11 mouse cellular contexts compared by ENCODE assay signal in the genomic region with DNA sequence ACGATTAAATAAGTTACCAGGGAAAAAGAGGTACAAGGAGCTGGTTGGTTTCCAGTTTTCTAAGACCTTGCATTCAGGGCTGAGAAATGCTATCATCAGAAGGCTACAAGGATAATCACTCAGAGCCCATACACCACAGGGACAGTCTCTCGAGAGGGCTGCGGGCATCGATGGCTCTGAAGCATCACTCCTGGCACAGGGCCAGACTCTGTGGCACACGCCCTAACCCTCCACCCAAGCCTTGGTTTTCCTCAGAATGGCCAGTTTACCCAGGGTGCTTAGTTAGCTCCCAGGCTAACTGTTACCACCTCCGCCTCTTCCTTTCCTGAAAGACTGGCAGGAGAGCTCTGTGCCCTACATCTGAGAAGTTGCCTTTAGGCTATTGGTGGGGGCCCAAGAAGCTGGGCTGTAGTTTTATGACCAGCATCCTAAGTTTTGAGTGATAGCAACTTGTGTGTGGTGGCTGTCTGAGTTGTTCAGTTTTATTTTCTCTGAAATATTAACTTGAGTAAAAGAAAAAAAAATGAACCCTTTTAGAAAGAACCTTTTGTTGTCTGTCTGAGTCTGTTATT. TPM values are rescaled to one million over a fixed set of nuclear protein-coding genes. Genes with fewer than 3 reads are reported as not detected.
DNase-seq lines count a peak whose midpoint lies in the region; ATAC-seq and TF ChIP-seq lines count a peak whose summit lies in the region.
"Had no signal": no experiment of that assay in that cellular context is flagged by ENCODE, and none has a peak within 500 bp of the region (broad histone marks: within the 10 kb centered on the region; RNA-seq: fewer than 3 reads in every experiment).

No protein-coding gene starts in this region.

- no peaks in the 10 kb centered on the region for H3K36me3 ChIP-seq in intestine, embryonic 16.5 days (ENCODE audit: control insufficient read depth, insufficient read depth, low read length)
- H3K36me3 ChIP-seq in myocyte (ENCODE audit: control insufficient read depth, insufficient read depth): no peaks in the 10 kb centered on the region
- H3K36me3 ChIP-seq: G1E had no signal

- no peaks in the 10 kb centered on the region for H3K27me3 ChIP-seq in intestine, embryonic 16.5 days (replicated peaks; ENCODE audit: control insufficient read depth, insufficient read depth, low read length)
- no peaks in the 10 kb centered on the region for H3K27me3 ChIP-seq in myocyte (ENCODE audit: control insufficient read depth, insufficient read depth, insufficient read length)

- no peak overlapping the region for H3K4me2 ChIP-seq in intestine, embryonic 16.5 days (ENCODE audit: low read depth, low read length)
- H3K4me2 ChIP-seq in myocyte (ENCODE audit: low read depth): peak overlapping the region; percentile 4

- peaks cover 29% of the 10 kb centered on the region for H3K4me1 ChIP-seq in intestine, embryonic 16.5 days (ENCODE audit: control insufficient read depth, insufficient read depth, low read length)

- 48% methylated on average over 6 of the region's 6 CpGs for whole genome bisulfite sequencing in intestine, embryonic 16.5 days

- intact Hi-C loops in left cerebral cortex, postnatal 4 days (cut with DNase I): no loop called here
- intact Hi-C loops in left cerebral cortex, postnatal 14 days (cut with DNase I): no loop called here
- intact Hi-C loops in left cerebral cortex, postnatal 25 days (cut with DNase I): no loop called here

- no peak for TF ChIP-seq POLR2A in myocyte (IDR thresholded peaks at IDR 0.05; ENCODE audit: insufficient read length, low read depth)

- no peak overlapping the region for H3K4me3 ChIP-seq in intestine, embryonic 16.5 days (ENCODE audit: low read length)
- H3K4me3 ChIP-seq in myocyte: no peak overlapping the region

- ATAC-seq in intestine, embryonic 16.5 days: peak; percentile 61

- H3K9ac ChIP-seq in intestine, embryonic 16.5 days (ENCODE audit: low read depth, low read length): no peak overlapping the region

- no peaks in the 10 kb centered on the region for H3K9me3 ChIP-seq in intestine, embryonic 16.5 days (ENCODE audit: control insufficient read depth, low read length)

- H3K79me2 ChIP-seq in myocyte (ENCODE audit: control insufficient read depth, insufficient read depth): peaks cover 78% of the 10 kb centered on the region

- H3K27ac ChIP-seq in intestine, embryonic 16.5 days (ENCODE audit: low read length): peak overlapping the region; percentile 50

- DNase-seq in left cerebral cortex, postnatal 4 days: peak; percentile 29
- DNase-seq in left cerebral cortex, postnatal 14 days (ENCODE audit: low spot score in 2 of 2): no peak
- DNase-seq in adrenal gland, adult 8-10 months: peak; percentile 39
- DNase-seq in T-cell, adult 2 months (ENCODE audit: low spot score): no peak
- no peak for DNase-seq in left cerebral cortex, postnatal 25 days (ENCODE audit: low spot score in 2 of 2)
- DNase-seq in layer of hippocampus, postnatal 10 days (ENCODE audit: low spot score in 2 of 2): no peak
- DNase-seq: cerebellum, adult 9-11 months; midbrain, embryonic 14.5 days had no signal

- H3ac ChIP-seq in myocyte (ENCODE audit: control insufficient read depth, insufficient read length): no peak overlapping the region

TF ChIP-seq in myocyte, 11 proteins besides CTCF, POLR2A, EP300 and RAD21:
- TF ChIP-seq SRF (IDR thresholded peaks at IDR 0.05; ENCODE audit: control insufficient read depth, insufficient read length, low read depth): no peak
- TF ChIP-seq TCF12 (IDR thresholded peaks at IDR 0.05; ENCODE audit: insufficient read depth, poor library complexity, severe bottlenecking): no peak
- TF ChIP-seq E2F4 (IDR thresholded peaks at IDR 0.05; ENCODE audit: insufficient read depth): no peak
- TF ChIP-seq POLR2AphosphoS2 (IDR thresholded peaks at IDR 0.05; ENCODE audit: insufficient read length, low read depth): no peak
- no peak for TF ChIP-seq MAX (IDR thresholded peaks at IDR 0.05; ENCODE audit: low read depth)
- TF ChIP-seq MYOG (IDR thresholded peaks at IDR 0.05; ENCODE audit: control insufficient read depth in 1 of 3, insufficient read depth in 1 of 3, insufficient read length in 2 of 3, low read depth in 2 of 3): no peak
- TF ChIP-seq CEBPB (IDR thresholded peaks at IDR 0.05; ENCODE audit: insufficient read depth, poor library complexity, severe bottlenecking): no peak
- no peak for TF ChIP-seq REST (IDR thresholded peaks at IDR 0.05; ENCODE audit: insufficient read depth, insufficient read length)

RNA-seq across cellular contexts. Expression of gene Ano6, which starts 57.9 kb away (rescaled TPM):
- 10 to 100 TPM; 26.9 to 27.2 TPM for total RNA-seq in left cerebral cortex, postnatal 4 days (2021)
- total RNA-seq in left cerebral cortex, postnatal 14 days (2021): 10 to 100 TPM; 16.9 to 22.0 TPM
- 100 to 1,000 TPM in 2 of 4 experiments, 10 to 100 TPM in 2; 69.9 to 112 (median 92.1) TPM for total RNA-seq in adrenal gland, adult 8-10 months (2022)
- 51.5 and 63.1 TPM in 2 replicates for polyA plus RNA-seq in intestine, embryonic 16.5 days (2015; fragmentation: Nextera tagmentation; extraction: Ambion mirVana)
- polyA plus RNA-seq in myocyte (2012; fragmentation: generic; extraction: Trizol): 54.5 TPM
- total RNA-seq in left cerebral cortex, postnatal 25 days (2021): 10 to 100 TPM; 21.1 to 22.2 TPM
- 10 to 100 TPM; 26.7 to 27.7 TPM for total RNA-seq in layer of hippocampus, postnatal 10 days (2021)

Comparison
In these comparisons a context has a peak if more than half of its experiments do, and no peak if none do; other contexts are left out.
1. DNase-seq: peak in left cerebral cortex, postnatal 4 days (single experiment) and adrenal gland, adult 8-10 months (single experiment); none in left cerebral cortex, postnatal 14 days (0 of 2), T-cell, adult 2 months (single experiment), left cerebral cortex, postnatal 25 days (0 of 2) and layer of hippocampus, postnatal 10 days (0 of 2).